Mouse (Mus musculus) induced T-regulatory cell, adult 2 months (primary cell): ENCODE results near the gene Mcf2l.
A peak's percentile ranks its signal among the peaks of the same experiment; 100 is the strongest.

ENCODE experiments used
- DNase-seq: peaks from one replicate; pipeline ENCODE4 v3.0.0-alpha.2; 2012; ENCODE audit warnings: low read depth

Gene Mcf2l

DNA sequence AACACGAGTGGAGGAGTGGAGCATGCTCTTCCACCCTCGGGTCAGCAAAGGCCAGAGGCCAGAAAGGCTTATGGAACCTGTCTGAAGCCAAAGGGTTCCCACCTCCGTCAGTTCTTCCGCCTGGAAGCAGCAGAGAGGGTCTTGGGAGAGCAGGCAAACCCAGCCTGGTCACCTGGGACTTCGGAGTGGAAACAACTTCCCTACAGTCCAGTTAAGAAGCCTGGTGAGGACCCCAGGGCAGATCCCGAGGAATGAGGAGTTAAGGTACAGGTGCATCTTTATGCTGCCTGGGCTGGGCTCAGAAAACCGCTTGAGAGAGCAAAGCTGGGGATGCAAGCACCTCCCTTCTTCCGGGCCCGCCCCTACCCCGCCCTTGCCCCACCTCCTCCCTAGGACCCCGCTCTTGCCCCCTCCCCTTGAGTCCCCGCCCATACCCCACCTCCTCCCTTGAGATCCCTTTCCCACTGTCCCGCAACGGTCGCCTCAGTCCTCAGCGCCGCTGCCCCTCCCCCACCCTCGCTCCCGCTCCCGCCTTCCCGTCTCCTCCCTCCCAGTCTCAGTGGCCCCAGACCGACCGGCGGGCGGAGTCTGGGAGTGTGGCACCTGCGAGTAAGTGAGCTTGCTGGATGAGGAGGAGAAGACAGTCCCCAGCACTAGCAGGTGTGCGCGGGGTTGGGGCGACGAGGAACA, at the start of gene Mcf2l:
Gene Mcf2l (plus strand): TSS at position 450 of the 690 bp plus-strand sequence.
- peak; percentile 62 for DNase-seq

- DNase-seq: no peak
Observed at GRCm38 (mm10) chr8:12824562-12824961, 49.0 kb upstream of the Mcf2l start.

DNA sequence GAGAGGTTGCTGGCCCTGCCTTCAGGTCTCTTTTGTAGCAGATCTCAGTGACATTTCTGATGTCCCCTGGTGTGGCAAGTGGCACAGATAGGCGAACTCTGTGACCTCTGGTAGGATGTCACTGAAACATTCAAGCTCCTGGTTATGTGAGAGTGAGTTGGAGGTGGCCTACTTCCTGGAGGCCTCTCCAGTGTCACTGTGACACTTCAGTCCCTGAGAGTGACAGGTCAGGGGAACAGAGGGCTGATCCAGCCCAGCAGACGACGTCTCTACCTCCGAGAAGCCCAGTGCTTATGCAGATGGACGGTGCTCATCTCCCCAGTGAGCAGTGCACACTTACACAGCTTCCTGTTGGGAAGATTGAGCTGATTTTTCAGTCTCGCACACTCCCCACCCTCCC, 48.4 kb upstream of the Mcf2l start:
- no peak for DNase-seq

DNA sequence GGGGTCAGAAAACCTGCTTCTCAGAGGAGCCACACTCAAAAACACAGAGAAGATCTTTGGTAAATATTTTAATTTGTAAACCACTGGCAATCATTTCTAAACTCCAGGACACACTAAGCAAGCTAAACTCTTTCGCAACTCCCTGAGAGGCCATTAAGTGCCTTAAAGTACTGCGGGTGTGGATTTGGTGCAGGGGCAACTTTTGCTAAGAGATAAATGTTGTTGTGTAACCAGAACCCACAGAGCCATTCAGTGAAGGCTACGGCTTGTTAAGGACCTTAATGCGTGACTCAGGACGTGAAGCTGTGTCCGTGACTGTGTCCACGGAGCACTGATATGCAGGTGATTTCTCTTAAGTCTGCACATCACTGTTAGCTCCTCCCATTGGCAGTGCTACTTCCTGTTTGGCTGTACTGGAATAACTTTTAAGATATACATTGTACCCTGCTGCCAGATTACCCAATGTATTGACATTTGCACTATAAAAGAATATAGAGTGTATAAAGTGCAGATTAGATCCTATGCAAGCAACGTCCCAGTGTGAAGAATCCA, 47.8 kb upstream of the Mcf2l start:
- no peak for DNase-seq

DNA sequence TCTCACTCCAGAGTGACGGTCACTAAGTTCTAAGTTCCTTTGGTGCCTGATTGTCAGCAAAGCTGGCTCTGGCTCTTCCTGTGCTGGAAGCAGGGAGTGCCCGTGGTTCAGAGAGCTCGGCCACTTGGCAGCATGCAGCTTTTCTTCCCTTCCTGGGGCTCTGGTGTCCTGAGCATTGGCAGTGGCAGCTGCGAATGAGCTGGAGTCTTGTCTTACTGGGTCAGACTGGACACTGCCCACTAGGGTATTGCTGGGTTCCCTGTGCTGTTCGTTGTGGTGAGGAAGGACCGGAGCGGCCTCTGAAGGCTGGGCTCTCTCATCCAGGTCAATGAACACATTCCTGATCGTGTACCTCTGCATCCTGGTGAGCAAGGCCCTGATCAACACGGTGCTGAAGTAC, 46.5 kb upstream of the Mcf2l start:
- DNase-seq: no peak

DNA sequence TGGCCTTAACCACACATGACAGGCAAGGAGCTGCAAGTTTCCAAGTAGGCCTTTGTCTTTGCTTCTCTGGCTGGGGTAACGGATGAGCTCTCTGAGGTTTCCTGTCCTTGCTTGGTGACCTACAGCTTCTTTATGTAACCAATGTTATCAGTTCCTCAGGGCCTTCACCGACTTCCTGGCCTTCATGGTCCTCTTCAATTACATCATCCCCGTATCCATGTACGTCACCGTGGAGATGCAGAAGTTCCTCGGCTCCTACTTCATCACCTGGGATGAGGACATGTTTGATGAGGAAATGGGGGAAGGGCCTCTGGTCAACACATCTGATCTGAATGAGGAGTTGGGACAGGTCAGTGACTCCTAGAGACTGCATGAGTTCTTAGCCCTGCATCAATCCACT, 45.3 kb upstream of the Mcf2l start:
- no peak for DNase-seq

GRCm38 (mm10) chr8:12829381-12829780, 44.2 kb upstream of the Mcf2l start:
- no peak for DNase-seq

DNA sequence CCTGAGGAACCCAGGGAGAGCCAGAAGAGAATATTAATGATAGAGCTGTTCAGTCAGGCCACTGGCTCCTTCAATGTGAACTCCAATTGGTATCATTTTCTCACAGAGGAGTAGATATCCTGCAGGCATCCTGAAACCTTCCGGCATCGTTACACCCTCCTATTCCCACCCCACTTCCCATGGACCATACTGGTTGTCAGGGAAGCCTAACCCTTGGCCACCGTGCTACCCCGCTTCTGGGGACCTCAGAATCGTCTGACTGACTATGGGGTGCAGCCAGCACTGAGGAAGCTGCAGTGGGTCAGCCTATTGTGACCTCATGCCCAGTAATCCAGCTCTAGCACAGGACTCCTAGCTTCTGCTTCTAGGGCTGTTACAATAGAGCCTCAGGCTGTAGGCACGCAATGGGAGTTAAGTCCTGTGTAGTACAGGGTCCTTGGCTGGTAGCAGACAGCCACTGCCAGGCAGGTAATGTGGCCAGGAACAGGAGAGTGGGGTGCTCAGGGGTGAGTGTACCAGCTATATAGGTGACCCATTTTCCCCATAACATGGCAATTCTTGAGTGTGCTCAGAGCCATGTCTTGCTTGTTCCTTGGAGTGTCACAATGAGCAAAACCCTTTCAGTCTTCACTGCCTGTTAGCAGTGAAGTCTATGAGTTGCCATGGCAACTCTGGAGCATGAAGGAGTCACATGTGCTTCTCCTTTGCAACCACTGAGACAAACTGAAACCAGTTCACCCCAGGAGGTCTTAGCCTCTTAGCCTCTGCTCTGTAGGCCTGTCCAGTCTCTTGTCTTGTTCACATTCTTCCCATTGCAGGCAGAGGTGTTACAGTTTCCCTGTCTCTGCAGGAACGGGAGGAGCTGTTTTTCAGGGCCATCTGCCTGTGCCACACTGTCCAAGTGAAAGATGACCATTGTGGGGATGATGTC, 41.7 kb upstream of the Mcf2l start:
- DNase-seq: no peak

- no peak for DNase-seq
Observed at GRCm38 (mm10) chr8:12833616-12834015, 40.0 kb upstream of the Mcf2l start.

DNA sequence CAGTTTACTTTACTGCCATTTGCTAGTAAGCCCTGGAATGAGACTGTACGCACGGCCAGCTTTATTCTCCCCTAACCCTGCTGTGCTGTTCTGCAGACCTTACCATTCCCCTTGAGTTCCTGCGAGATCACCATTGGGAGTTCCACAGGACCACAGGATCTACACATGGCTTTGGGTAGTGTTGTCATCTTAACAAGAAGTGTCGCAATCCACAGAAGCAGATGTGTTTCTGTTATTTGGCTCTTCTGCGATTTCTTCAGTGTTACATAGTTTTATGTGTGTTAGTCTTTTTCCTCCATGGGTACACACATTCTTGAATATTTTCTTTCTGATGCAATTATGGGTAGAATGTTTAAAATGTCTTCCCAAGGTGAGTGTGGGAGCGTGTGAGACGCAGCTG, 32.8 kb upstream of the Mcf2l start:
- DNase-seq: no peak

- no peak for DNase-seq
Observed at GRCm38 (mm10) chr8:12842342-12842995, 31.1 kb upstream of the Mcf2l start.

DNA sequence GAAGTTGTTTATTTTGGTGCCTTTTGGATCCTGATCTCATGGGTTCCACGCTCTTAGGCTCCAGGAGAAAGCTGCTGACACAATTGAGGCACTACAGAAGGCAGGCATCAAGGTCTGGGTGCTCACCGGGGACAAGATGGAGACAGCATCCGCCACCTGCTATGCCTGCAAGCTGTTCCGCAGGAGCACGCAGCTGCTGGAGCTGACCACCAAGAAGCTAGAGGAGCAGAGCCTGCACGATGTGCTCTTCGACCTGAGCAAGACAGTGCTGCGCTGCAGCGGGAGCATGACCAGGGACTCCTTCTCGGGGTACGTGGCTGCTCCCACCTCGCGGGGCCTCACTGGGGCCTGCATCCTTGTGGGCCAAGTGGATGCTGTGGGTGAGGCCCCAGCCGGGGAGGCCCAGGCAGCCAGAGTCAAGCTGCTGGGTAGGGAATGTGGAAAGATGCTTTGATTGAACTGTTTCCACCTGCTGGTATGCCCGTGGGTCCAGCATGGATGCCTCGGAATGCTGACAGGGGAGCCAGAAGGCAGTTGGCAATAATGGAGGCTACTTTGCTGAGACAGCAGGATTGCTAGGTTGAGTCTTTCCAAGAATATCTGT, 29.2 kb upstream of the Mcf2l start:
- no peak for DNase-seq

- DNase-seq: no peak
Observed at GRCm38 (mm10) chr8:12846447-12846846, 27.2 kb upstream of the Mcf2l start.

DNA sequence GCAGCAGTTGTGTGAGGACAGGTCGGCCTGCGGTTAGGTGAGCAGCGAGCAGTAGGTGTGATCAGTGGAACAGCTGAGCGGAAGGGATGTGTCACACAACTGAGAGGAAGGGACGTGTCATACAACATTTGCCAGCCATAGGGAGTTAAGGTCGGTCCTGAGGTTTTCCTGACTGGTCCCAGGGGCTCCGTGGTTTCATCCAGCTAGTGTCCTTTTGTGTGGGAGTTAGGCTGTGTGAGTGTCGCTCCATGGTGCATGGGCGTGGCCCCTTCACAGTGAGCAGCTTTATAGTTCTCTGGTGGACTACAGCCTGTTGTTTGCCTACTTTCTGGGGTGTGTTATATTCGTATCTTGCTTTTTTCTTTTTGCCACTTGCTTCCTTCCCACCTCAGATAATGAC, 22.4 kb upstream of the Mcf2l start:
- DNase-seq: no peak

GRCm38 (mm10) chr8:12856038-12856437, 17.6 kb upstream of the Mcf2l start:
- no peak for DNase-seq

- DNase-seq: no peak
Observed at GRCm38 (mm10) chr8:12863061-12863460, 10.5 kb upstream of the Mcf2l start.

- DNase-seq: no peak
Observed at GRCm38 (mm10) chr8:12863608-12864007, 10.0 kb upstream of the Mcf2l start.

DNA sequence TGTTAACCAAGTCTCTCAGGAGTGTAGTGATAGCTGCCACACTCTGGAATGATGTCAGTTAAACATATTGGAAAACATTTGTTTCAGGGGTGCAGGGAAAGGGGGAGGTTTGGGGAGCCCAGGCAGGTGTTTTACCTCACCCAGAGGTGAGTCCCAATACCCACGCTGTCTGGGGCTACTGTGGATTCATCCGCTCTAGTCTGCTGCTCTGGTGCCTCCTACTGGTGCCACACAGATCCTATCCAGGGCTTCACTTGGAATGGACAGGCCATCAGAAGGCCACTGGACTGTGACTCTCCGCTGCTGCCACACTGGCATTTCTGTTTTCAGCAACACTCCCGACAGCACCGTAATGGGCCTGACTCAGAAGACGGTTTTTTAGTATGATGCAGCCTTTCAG, 7.8 kb upstream of the Mcf2l start:
- no peak for DNase-seq

- no peak for DNase-seq
Observed at GRCm38 (mm10) chr8:12869661-12870060, 3.9 kb upstream of the Mcf2l start.

DNA sequence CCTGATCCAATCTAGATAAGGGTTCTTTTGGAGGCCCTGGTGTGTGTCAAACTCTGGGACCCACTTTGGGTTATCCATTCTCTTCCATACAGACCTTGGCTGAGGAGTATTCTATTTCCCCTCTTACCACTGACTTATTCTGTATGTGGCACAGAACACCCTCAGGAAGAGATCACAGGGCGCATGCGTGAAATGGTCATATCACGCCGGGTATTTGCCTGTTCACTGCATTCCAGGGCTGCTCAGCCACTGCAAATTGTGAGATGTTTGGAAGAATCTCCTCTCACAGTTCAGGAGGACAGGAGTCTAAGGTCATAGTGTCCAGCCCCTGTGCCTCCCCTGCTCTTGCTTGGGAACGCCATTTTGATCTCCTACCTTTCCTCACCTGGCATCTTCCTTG, 3.0 kb upstream of the Mcf2l start:
- no peak for DNase-seq

DNA sequence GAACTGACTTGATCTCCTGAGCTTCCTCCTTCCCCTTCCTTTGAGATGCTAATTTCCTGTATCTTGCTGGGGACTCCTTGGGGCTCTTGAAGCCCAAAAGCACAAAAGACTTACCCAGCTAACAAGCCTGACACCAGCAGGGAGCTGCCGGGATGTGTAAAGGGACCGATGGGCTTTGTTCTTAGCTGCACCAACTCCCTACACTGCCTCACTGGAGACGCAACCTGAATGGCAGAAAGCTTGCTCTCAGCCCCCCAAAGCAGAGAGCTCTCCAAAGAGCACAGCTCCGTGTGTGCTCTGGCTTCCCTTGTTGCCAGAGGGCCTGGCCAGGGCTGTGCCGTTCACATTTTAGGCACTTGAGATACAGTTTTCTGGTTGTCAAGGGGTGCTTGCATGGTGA, 2.1 kb upstream of the Mcf2l start:
- no peak for DNase-seq

GRCm38 (mm10) chr8:12872983-12873356, 636 bp upstream of the Mcf2l start:
- DNase-seq: no peak
